Mouse (Mus musculus): ENCODE measurements at regions not wholly inside any gene's neighbourhood (a gene's known extent, or its start where the extent isn't known, plus 50 kb on each side); places are given as distances from the start of the nearest gene placed in this dataset.

- no peaks in the 10 kb centered on the region for H3K36me3 ChIP-seq (ENCODE audit: insufficient read depth, low read length)
- no peaks in the 10 kb centered on the region for H3K27me3 ChIP-seq (ENCODE audit: insufficient read depth, low read length)
- H3K27ac ChIP-seq (ENCODE audit: low read depth, low read length): no peak overlapping the region
- ATAC-seq (ENCODE audit: low FRiP score): peak; percentile 66
- H3K9ac ChIP-seq (replicated peaks; ENCODE audit: low read length, poor library complexity, severe bottlenecking): no peak overlapping the region
- H3K4me1 ChIP-seq (ENCODE audit: insufficient read depth, low read length): no peaks in the 10 kb centered on the region
- H3K4me2 ChIP-seq (ENCODE audit: low read depth, low read length, poor library complexity, severe bottlenecking): no peak overlapping the region
- DNase-seq (ENCODE audit: low spot score): no peak
- H3K9me3 ChIP-seq (ENCODE audit: low read length): no peaks in the 10 kb centered on the region
- no peak overlapping the region for H3K4me3 ChIP-seq (ENCODE audit: low read depth, low read length)
- 60% methylated on average over 2 of the region's 2 CpGs for WGBS
- TF ChIP-seq CTCF (IDR thresholded peaks at IDR 0.05): no peak
Observed at GRCm38 (mm10) chr3:104343096-104343495, 122.9 kb upstream of the Magi3 start.

- Histone ChIP-seq H3K36me3 (ENCODE audit: insufficient read depth, low read length) (no peaks in the 10 kb centered on the region), H3K4me3 (ENCODE audit: low read depth, low read length) (no peak overlapping the region), H3K9ac (replicated peaks; ENCODE audit: low read length, poor library complexity, severe bottlenecking) (no peak overlapping the region), H3K9me3 (ENCODE audit: low read length) (no peaks in the 10 kb centered on the region), H3K27me3 (ENCODE audit: insufficient read depth, low read length) (no peaks in the 10 kb centered on the region), H3K4me2 (ENCODE audit: low read depth, low read length, poor library complexity, severe bottlenecking) (no peak overlapping the region), H3K4me1 (ENCODE audit: insufficient read depth, low read length) (no peaks in the 10 kb centered on the region), H3K27ac (ENCODE audit: low read depth, low read length) (no peak overlapping the region)
- 57% methylated on average over 6 of the region's 6 CpGs for WGBS
- ATAC-seq (ENCODE audit: low FRiP score) (no peak), DNase-seq (ENCODE audit: low spot score) (no peak)
- TF ChIP-seq CTCF (IDR thresholded peaks at IDR 0.05): no peak
Observed at GRCm38 (mm10) chr3:104342220-104342619, 122.0 kb upstream of the Magi3 start.

- Histone ChIP-seq H3K4me2 (ENCODE audit: low read depth, low read length, poor library complexity, severe bottlenecking) (no peak overlapping the region), H3K36me3 (ENCODE audit: insufficient read depth, low read length) (no peaks in the 10 kb centered on the region), H3K27ac (ENCODE audit: low read depth, low read length) (no peak overlapping the region), H3K4me3 (ENCODE audit: low read depth, low read length) (no peak overlapping the region), H3K4me1 (ENCODE audit: insufficient read depth, low read length) (peaks cover 6% of the 10 kb centered on the region; the same call in 1 of the 2 replicates), H3K9me3 (ENCODE audit: low read length) (no peaks in the 10 kb centered on the region), H3K27me3 (ENCODE audit: insufficient read depth, low read length) (no peaks in the 10 kb centered on the region), H3K9ac (replicated peaks; ENCODE audit: low read length, poor library complexity, severe bottlenecking) (no peak overlapping the region)
- no peak for DNase-seq (ENCODE audit: low spot score)
- WGBS: 63% methylated on average over 2 of the region's 2 CpGs
- no peak for ATAC-seq (ENCODE audit: low FRiP score)
- TF ChIP-seq CTCF (IDR thresholded peaks at IDR 0.05): no peak
Observed at GRCm38 (mm10) chr3:104340331-104340730, 120.2 kb upstream of the Magi3 start.

- peak; percentile 22; the same call in 1 of the 2 replicates for ATAC-seq (ENCODE audit: low FRiP score)
- Histone ChIP-seq H3K27ac (ENCODE audit: low read depth, low read length) (0 out of 2 replicates have a peak overlapping the region, but pooled peaks have one; percentile 26), H3K9ac (replicated peaks; ENCODE audit: low read length, poor library complexity, severe bottlenecking) (no peak overlapping the region), H3K9me3 (ENCODE audit: low read length) (no peaks in the 10 kb centered on the region), H3K27me3 (ENCODE audit: insufficient read depth, low read length) (no peaks in the 10 kb centered on the region), H3K4me1 (ENCODE audit: insufficient read depth, low read length) (peaks cover 9% of the 10 kb centered on the region; the same call in 1 of the 2 replicates), H3K4me3 (ENCODE audit: low read depth, low read length) (no peak overlapping the region), H3K4me2 (ENCODE audit: low read depth, low read length, poor library complexity, severe bottlenecking) (no peak overlapping the region), H3K36me3 (ENCODE audit: insufficient read depth, low read length) (no peaks in the 10 kb centered on the region)
- no peak for TF ChIP-seq CTCF (IDR thresholded peaks at IDR 0.05)
- DNase-seq (ENCODE audit: low spot score): peak; percentile 54
- WGBS: 32% methylated on average over 5 of the region's 5 CpGs
Observed at GRCm38 (mm10) chr3:104336867-104337266, 116.7 kb upstream of the Magi3 start.

- H3K27me3 ChIP-seq (ENCODE audit: insufficient read depth, low read length): no peaks in the 10 kb centered on the region
- no peaks in the 10 kb centered on the region for H3K9me3 ChIP-seq (ENCODE audit: low read length)
- DNase-seq (ENCODE audit: low spot score) (peak; percentile 54), ATAC-seq (ENCODE audit: low FRiP score) (peak; percentile 44; the same call in 1 of the 2 replicates)
- no peak overlapping the region for H3K4me3 ChIP-seq (ENCODE audit: low read depth, low read length)
- 0 out of 2 replicates have a peak overlapping the region, but pooled peaks have one; percentile 26 for H3K27ac ChIP-seq (ENCODE audit: low read depth, low read length)
- WGBS: 34% methylated on average over 4 of the region's 4 CpGs
- H3K4me1 ChIP-seq (ENCODE audit: insufficient read depth, low read length): peaks cover 9% of the 10 kb centered on the region; the same call in 1 of the 2 replicates
- H3K9ac ChIP-seq (replicated peaks; ENCODE audit: low read length, poor library complexity, severe bottlenecking): no peak overlapping the region; the same call in 1 of the 2 replicates
- H3K36me3 ChIP-seq (ENCODE audit: insufficient read depth, low read length): no peaks in the 10 kb centered on the region
- no peak overlapping the region for H3K4me2 ChIP-seq (ENCODE audit: low read depth, low read length, poor library complexity, severe bottlenecking)
- TF ChIP-seq CTCF (IDR thresholded peaks at IDR 0.05): no peak
Observed at GRCm38 (mm10) chr3:104336308-104336707, 116.1 kb upstream of the Magi3 start.

- Histone ChIP-seq H3K27ac (ENCODE audit: low read depth, low read length) (no peak overlapping the region), H3K9ac (replicated peaks; ENCODE audit: low read length, poor library complexity, severe bottlenecking) (no peak overlapping the region), H3K9me3 (ENCODE audit: low read length) (no peaks in the 10 kb centered on the region), H3K4me2 (ENCODE audit: low read depth, low read length, poor library complexity, severe bottlenecking) (no peak overlapping the region), H3K4me1 (ENCODE audit: insufficient read depth, low read length) (peaks cover 9% of the 10 kb centered on the region; the same call in 1 of the 2 replicates), H3K36me3 (ENCODE audit: insufficient read depth, low read length) (no peaks in the 10 kb centered on the region), H3K27me3 (ENCODE audit: insufficient read depth, low read length) (no peaks in the 10 kb centered on the region), H3K4me3 (ENCODE audit: low read depth, low read length) (no peak overlapping the region)
- ATAC-seq (ENCODE audit: low FRiP score) (no peak), DNase-seq (ENCODE audit: low spot score) (no peak)
- TF ChIP-seq CTCF (IDR thresholded peaks at IDR 0.05): no peak
- WGBS: 73% methylated on average over 7 of the region's 7 CpGs
Observed at GRCm38 (mm10) chr3:104334760-104335159, 114.6 kb upstream of the Magi3 start.
